Mouse (Mus musculus) forebrain, embryonic 14.5 days (tissue): ENCODE measurements around the gene Sptbn4. TPM values are rescaled to one million over a fixed set of nuclear protein-coding genes. Genes with fewer than 3 reads are reported as not detected.

ENCODE experiments used
- ATAC-seq: fragments of 200-750 bp; cut with Nextera tagmentation; 2 replicates; pipeline ENCODE4 v1.8.0; 2017; ENCODE audit warnings: mild to moderate bottlenecking, moderate library complexity
- DNase-seq: peaks from one replicate; pipeline ENCODE4 v3.0.0-alpha.2; 2015; ENCODE audit warnings: low spot score
- H3K27ac ChIP-seq: fragments of 300-500 bp; sonication (generic); 2 replicates; pipeline ENCODE4 v1.5.1; 2014; ENCODE audit warnings: low read depth, mild to moderate bottlenecking, control low read depth, low read length, moderate library complexity
- H3K27me3 ChIP-seq: fragments of 300-500 bp; sonication (generic); replicated peaks from 2 replicates; pipeline ENCODE4 v1.6.1; 2014; ENCODE audit warnings: low read length, control low read depth, mixed read lengths; ENCODE audit not compliant: control insufficient read depth, insufficient read depth
- H3K36me3 ChIP-seq: fragments of 300-500 bp; sonication (generic); 2 replicates; pipeline ENCODE4 v1.6.1; 2014; ENCODE audit warnings: low read length, control low read depth; ENCODE audit not compliant: control insufficient read depth, insufficient read depth
- H3K4me1 ChIP-seq: fragments of 300-500 bp; sonication (generic); 2 replicates; pipeline ENCODE4 v1.6.1; 2014; ENCODE audit warnings: antibody characterized with exemption, low read length, control low read depth; ENCODE audit not compliant: control insufficient read depth, insufficient read depth
- H3K4me2 ChIP-seq: fragments of 300-500 bp; sonication (generic); 2 replicates; pipeline ENCODE4 v1.6.1; 2014; ENCODE audit warnings: mild to moderate bottlenecking, control low read depth, low read length
- H3K4me3 ChIP-seq: fragments of 300-500 bp; sonication (generic); 2 replicates; pipeline ENCODE4 v1.5.1; 2014; ENCODE audit warnings: low read depth, low read length, control low read depth
- H3K9ac ChIP-seq: fragments of 300-500 bp; sonication (generic); 2 replicates; pipeline ENCODE4 v1.6.1; 2014; ENCODE audit warnings: mild to moderate bottlenecking, low read length, control low read depth, moderate library complexity
- H3K9me3 ChIP-seq: fragments of 300-500 bp; sonication (generic); replicated peaks from 2 replicates; pipeline ENCODE4 v1.6.1; 2016; ENCODE audit warnings: low read length, control low read depth, mixed read lengths; ENCODE audit not compliant: control insufficient read depth
- WGBS: fragments of 180-500 bp; shearing (Covaris S2); extraction: QIAGEN DNeasy Blood & Tissue Kit; methylation state at CpG from one replicate; pipeline ENCODE4 v1.1.7; 2014; 5-methylcytosine and 5-hydroxymethylcytosine counted together
- polyA plus RNA-seq: library from polyadenylated mRNA; unstranded; fragments of >200 nt; fragmentation: Nextera tagmentation; extraction: Ambion mirVana; gene quantifications from 2 replicates; pipeline ENCODE4 v1.2.1, GENCODE M21; 2014

Gene Sptbn4
- polyA plus RNA-seq, 1 experiment from 2014 or later: 1.7 TPM

DNA sequence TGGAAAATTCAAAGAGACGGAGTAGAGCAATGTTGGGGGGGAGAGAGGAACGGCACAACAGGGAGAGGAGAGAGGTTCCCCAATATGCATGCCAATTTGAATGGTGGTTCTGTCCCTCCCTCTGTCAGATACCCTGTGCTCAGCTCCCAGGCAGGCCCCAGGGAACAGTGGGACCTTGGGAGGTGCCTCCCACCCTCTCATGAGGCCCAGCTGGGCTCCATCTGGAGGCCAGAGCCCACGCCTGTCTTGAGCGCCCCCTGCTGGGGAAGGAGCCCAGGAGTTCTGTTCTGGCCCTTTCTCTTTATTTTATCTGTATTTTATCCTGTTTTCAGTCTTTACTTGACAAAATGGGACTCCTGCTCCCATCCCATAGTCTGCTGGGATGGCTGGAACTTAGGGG lies 62.8 kb downstream of the Sptbn4 start:
- no peaks in the 10 kb centered on the region for H3K4me1 ChIP-seq
- H3K27me3 ChIP-seq: no peaks in the 10 kb centered on the region
- no peak overlapping the region for H3K4me2 ChIP-seq
- ATAC-seq: peak; percentile 63; the same call in 1 of the 2 replicates
- peak; percentile 70 for DNase-seq
- H3K27ac ChIP-seq: no peak overlapping the region
- no peaks in the 10 kb centered on the region for H3K36me3 ChIP-seq
- no peak overlapping the region for H3K9ac ChIP-seq
- no peak overlapping the region for H3K4me3 ChIP-seq
- 26% methylated on average over 4 of the region's 4 CpGs for WGBS
- no peaks in the 10 kb centered on the region for H3K9me3 ChIP-seq

- no peak overlapping the region for H3K9ac ChIP-seq
- no peak for ATAC-seq
These were observed 63.4 kb downstream of the Sptbn4 start for GRCm38 (mm10) chr7:27384134-27384533.

GRCm38 (mm10) chr7:27383233-27383632 lies 64.3 kb downstream of the Sptbn4 start:
- no peak overlapping the region for H3K4me2 ChIP-seq
- H3K9me3 ChIP-seq: no peaks in the 10 kb centered on the region
- H3K4me1 ChIP-seq: no peaks in the 10 kb centered on the region
- no peak overlapping the region for H3K27ac ChIP-seq
- WGBS: 95% methylated on average over 1 of the region's 1 CpGs
- DNase-seq (no peak), ATAC-seq (no peak)
- H3K27me3 ChIP-seq: no peaks in the 10 kb centered on the region; the same call in 1 of the 2 replicates
- no peak overlapping the region for H3K9ac ChIP-seq
- H3K36me3 ChIP-seq: no peaks in the 10 kb centered on the region
- H3K4me3 ChIP-seq: no peak overlapping the region

More at GRCm38 (mm10) chr7:27384134-27384533, 63.4 kb downstream of the Sptbn4 start:
- H3K4me2 ChIP-seq: no peak overlapping the region
- H3K36me3 ChIP-seq: no peaks in the 10 kb centered on the region
- H3K27ac ChIP-seq: no peak overlapping the region
- no peaks in the 10 kb centered on the region for H3K4me1 ChIP-seq
- H3K4me3 ChIP-seq: no peak overlapping the region
- no peak for DNase-seq
- no peaks in the 10 kb centered on the region; the same call in 1 of the 2 replicates for H3K27me3 ChIP-seq
- no peaks in the 10 kb centered on the region for H3K9me3 ChIP-seq
- WGBS: 61% methylated on average over 5 of the region's 5 CpGs

DNA sequence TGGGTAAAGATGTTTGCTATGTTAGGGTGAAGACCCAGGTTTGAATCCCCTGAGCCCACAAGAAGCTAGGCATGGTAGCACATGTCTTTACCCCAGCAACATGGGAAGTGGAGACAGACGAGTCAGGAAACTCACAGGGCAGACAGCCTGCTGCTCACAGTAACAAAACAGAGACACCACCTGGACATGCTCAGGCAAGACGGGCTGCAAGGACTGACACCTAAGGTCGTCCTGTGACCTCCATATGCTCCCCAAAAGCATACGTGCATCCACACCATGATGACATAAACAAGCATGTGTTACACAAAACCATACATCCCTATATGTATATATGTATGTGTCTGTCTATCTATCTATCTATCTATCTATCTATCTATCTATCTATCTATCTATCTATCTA lies 65.9 kb downstream of the Sptbn4 start:
- Histone ChIP-seq H3K27ac (no peak overlapping the region), H3K9me3 (no peaks in the 10 kb centered on the region), H3K4me3 (no peak overlapping the region), H3K9ac (no peak overlapping the region), H3K4me2 (no peak overlapping the region), H3K4me1 (no peaks in the 10 kb centered on the region), H3K27me3 (peaks cover 6% of the 10 kb centered on the region), H3K36me3 (no peaks in the 10 kb centered on the region)
- ATAC-seq: no peak
- no peak for DNase-seq
- WGBS: 49% methylated on average over 4 of the region's 4 CpGs

GRCm38 (mm10) chr7:27381009-27381408 lies 66.5 kb downstream of the Sptbn4 start:
- Histone ChIP-seq H3K36me3 (no peaks in the 10 kb centered on the region), H3K27ac (no peak overlapping the region), H3K9ac (no peak overlapping the region), H3K9me3 (no peaks in the 10 kb centered on the region), H3K27me3 (peaks cover 11% of the 10 kb centered on the region), H3K4me2 (no peak overlapping the region), H3K4me3 (no peak overlapping the region), H3K4me1 (no peaks in the 10 kb centered on the region)
- no peak for ATAC-seq
- 27% methylated on average over 1 of the region's 1 CpGs for WGBS
- DNase-seq: no peak

GRCm38 (mm10) chr7:27379836-27380235 lies 67.7 kb downstream of the Sptbn4 start:
- H3K27ac ChIP-seq: no peak overlapping the region
- H3K9ac ChIP-seq: no peak overlapping the region
- H3K9me3 ChIP-seq: no peaks in the 10 kb centered on the region
- no peak overlapping the region for H3K4me2 ChIP-seq
- WGBS: 81% methylated on average over 6 of the region's 6 CpGs
- DNase-seq (no peak), ATAC-seq (no peak)
- no peak overlapping the region for H3K4me3 ChIP-seq
- no peaks in the 10 kb centered on the region for H3K4me1 ChIP-seq
- H3K36me3 ChIP-seq: no peaks in the 10 kb centered on the region
- H3K27me3 ChIP-seq: peaks cover 20% of the 10 kb centered on the region

DNA sequence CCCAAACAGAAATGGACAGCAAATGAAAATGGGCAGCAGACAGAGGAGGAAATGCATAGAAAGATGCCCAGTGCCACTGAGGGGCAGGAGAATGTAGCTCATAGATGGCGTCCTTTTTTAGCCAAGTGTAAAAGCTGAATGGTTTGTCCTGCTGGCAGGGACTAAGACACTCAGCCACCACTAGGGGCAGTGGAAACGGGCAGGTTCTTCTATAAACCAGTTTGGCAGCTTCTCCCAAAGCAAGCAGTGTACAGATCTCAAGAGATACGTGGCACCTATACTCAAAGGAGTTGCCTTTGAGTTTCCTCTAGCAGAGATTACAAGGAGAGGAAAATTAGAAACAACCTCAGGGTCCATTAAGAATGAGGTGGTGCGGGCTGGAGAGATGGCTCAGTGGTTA lies 69.1 kb downstream of the Sptbn4 start:
- DNase-seq (peak; percentile 69), ATAC-seq (no peak)
- H3K9ac ChIP-seq: no peak overlapping the region
- H3K27me3 ChIP-seq: peaks cover 30% of the 10 kb centered on the region
- no peaks in the 10 kb centered on the region for H3K9me3 ChIP-seq
- WGBS: 14% methylated on average over 4 of the region's 4 CpGs
- no peaks in the 10 kb centered on the region for H3K36me3 ChIP-seq
- H3K4me1 ChIP-seq: no peaks in the 10 kb centered on the region
- no peak overlapping the region for H3K4me2 ChIP-seq
- no peak overlapping the region for H3K27ac ChIP-seq
- H3K4me3 ChIP-seq: no peak overlapping the region

- peaks cover 61% of the 10 kb centered on the region for H3K27me3 ChIP-seq
- H3K4me1 ChIP-seq: no peaks in the 10 kb centered on the region
- H3K36me3 ChIP-seq: no peaks in the 10 kb centered on the region
- no peaks in the 10 kb centered on the region for H3K9me3 ChIP-seq
- H3K27ac ChIP-seq: no peak overlapping the region
- WGBS: under 1% methylated on average over 22 of the region's 22 CpGs
- H3K4me3 ChIP-seq: no peak overlapping the region
- no peak overlapping the region for H3K4me2 ChIP-seq
- H3K9ac ChIP-seq: no peak overlapping the region
- no peak for ATAC-seq
- no peak for DNase-seq
These were observed 72.2 kb downstream of the Sptbn4 start for GRCm38 (mm10) chr7:27375274-27375673.

- H3K4me1 ChIP-seq: no peaks in the 10 kb centered on the region
- 0 out of 2 replicates have a peak, but pooled peaks cover 4% of the 10 kb centered on the region for H3K36me3 ChIP-seq
- H3K27me3 ChIP-seq: peaks cover 91% of the 10 kb centered on the region
- ATAC-seq (no peak), DNase-seq (no peak)
- H3K9ac ChIP-seq: no peak overlapping the region
- H3K4me3 ChIP-seq: no peak overlapping the region
- no peak overlapping the region for H3K4me2 ChIP-seq
- WGBS: 7% methylated on average over 44 of the region's 44 CpGs
- 0 out of 2 replicates have a peak, but pooled peaks cover 3% of the 10 kb centered on the region for H3K9me3 ChIP-seq
- H3K27ac ChIP-seq: no peak overlapping the region
These were observed 75.6 kb downstream of the Sptbn4 start for GRCm38 (mm10) chr7:27371715-27372462.
